Mouse (Mus musculus) monocyte, adult 5-6 weeks (primary cell): ENCODE data around the gene Rps27rt. TPM values are rescaled to one million over a fixed set of nuclear protein-coding genes. Genes with fewer than 3 reads are reported as not detected.
"Not testable (repeated sequence)": the region's sequence is repeated elsewhere in the genome, so short reads cannot be mapped to it uniquely, and the experiment has no call there.

Experiments used
- ATAC-seq: fragments of 153-309, 156-312 bp; replicated peaks from 2 replicates; pipeline ENCODE4 v1.8.0; 2017; ENCODE audit warnings: mild to moderate bottlenecking; ENCODE audit not compliant: low TSS enrichment, insufficient number of reproducible peaks, severe bottlenecking, poor library complexity, low FRiP score
- total RNA-seq: library from RNA; stranded (forward); fragments of 200-1000, 200-491, 200-594 nt; gene quantifications from 3 replicates; pipeline ENCODE4 v1.2.3, GENCODE M21; 2017

Gene Rps27rt
- total RNA-seq, 1 experiment from 2014 or later: 257 TPM

DNA sequence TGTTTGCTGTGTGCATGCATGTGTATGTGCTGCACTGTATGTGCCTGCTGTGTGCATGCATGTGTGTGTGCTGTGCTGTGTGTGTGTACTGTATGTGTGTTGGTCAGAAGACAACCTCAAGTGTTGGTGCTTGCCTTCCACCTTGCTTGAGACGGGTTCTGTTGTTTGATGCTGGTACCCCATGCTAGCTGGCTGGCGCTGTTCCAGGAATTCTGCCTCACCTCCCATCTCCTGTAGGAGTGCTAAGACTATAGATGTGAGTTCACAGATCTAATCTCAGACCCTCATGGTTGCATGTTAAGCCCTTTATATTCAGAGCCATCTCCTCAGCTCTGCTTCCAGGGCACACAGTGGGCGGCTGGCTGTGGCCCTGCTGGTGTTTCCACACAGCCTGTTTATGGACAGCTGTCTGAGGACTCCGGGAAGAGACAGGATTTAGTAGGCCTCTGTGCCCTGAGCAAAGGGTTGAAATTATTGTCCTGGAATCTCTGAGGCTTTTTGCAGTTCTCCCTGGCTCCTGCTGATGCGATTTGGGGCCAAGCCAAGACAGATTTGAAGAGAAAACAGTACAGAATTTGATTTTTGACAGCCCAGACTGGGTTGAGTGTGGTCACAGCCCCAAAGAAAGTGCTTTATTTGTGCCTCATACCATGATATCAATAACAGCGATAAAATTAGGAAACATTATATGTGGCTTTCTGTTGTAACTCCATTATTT is 6.2 kb upstream of the Rps27rt start:
- ATAC-seq: no peak

DNA sequence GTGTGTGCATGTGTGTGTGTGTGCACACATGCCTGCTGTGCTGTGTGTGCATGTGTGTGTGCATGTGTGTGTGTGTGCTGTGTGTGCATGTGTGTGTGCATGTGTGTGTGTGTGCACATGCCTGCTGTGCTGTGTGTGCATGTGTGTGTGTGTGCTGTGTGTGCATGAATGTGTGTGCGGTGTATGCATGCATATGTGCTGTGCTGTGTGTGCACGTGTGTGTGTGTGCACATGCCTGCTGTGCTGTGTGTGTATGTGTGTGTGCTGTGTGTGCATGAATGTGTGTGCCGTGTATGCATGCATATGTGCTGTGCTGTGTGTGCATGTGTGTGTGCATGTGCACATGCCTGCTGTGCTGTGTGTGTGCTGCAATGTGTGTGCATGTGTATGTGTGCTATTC is 5.5 kb upstream of the Rps27rt start:
- no peak for ATAC-seq

DNA sequence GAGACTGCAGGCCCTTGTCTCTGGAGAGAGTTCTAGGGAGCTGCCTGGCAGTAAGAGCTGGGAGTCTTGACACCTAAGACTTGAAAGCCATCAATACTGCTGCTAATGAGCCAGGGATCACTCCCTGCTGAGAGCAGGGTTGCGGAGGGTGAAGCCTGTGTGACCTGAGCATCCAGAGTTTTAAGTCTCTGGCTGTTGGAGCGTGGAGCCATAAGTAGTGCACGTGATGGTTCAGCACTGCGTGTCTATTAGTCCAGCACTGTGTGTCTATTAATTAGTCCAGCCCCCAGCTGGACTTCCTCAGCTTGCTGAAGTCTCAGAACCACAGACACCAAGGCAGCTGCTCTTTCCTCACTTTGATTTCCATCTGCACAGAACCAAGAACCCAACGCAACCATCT is 3.8 kb upstream of the Rps27rt start:
- no peak for ATAC-seq

GRCm38 (mm10) chr9:114985741-114986140 is 3.2 kb upstream of the Rps27rt start:
- no peak for ATAC-seq

GRCm38 (mm10) chr9:114979969-114980368 is 2.6 kb downstream of the Rps27rt start:
- no peak for ATAC-seq

GRCm38 (mm10) chr9:114978281-114979111 is 4.0 kb downstream of the Rps27rt start, which contains the start of gene Osbpl10:
Gene Osbpl10, plus strand, starts transcription at chr9:114978569.
- no peak for ATAC-seq

DNA sequence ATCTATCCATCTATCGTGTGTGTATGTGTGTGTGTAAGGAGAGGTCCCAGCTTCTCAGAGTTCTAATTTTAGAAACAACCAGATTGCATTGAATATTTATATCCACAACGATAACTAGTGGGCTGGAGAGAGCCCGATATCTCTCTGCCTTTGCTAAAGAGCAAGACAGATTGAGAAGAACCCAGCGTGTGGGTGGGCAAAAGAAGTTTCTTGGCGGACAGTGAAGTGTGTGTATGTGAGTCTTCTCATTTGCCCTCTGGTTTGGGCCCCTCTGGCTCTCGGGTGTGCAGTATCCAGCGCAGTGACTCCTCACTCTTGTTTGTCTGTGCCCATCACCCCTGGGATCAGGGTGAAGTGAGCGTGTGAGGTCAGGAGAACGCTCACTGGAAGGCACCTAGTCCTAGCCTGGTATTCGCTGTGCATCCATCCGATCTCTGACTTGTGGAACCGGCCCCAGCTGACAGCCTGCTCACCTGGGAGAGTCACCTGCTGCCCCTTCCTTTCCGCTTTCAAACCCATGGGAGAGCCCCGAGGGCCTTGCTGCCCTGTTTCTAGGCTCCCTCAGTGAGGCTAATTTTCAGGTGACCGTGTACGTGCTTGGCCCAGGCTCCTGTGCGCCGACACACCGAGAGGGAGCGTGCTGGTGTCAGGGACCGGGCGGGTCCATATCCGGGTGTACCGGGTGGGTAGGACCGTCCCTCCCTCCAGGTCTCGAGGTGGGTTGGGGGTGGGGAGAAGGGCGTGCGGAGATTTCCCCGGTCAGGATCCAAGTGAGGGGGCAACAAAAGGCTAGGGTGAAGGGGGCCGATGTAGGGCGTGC is 4.9 kb downstream of the Rps27rt start:
- no peak for ATAC-seq

GRCm38 (mm10) chr9:114966286-114966685 is 16.3 kb downstream of the Rps27rt start:
- not testable (repeated sequence) for ATAC-seq

DNA sequence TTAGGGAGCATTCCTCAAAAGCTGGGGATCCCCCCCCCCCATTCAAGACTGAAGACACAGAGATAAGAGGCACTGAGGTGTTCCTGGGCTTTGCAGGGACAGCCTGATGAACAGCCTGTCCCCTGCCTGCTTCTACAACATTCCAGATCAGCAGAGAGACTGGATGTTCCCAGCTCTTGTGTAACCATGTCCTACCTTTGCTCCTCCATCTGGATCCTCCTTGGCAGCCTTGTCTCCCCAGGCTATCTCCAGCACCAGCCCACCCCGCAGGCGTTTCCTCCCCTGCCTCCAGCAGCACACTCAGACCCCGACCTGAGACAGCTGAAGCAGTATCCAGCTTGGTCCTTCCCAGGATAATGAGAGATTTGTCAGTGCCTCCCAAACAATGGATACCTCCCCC is 18.4 kb downstream of the Rps27rt start:
- no peak for ATAC-seq

- no peak for ATAC-seq
These were observed 21.7 kb downstream of the Rps27rt start for GRCm38 (mm10) chr9:114960844-114961243.

DNA sequence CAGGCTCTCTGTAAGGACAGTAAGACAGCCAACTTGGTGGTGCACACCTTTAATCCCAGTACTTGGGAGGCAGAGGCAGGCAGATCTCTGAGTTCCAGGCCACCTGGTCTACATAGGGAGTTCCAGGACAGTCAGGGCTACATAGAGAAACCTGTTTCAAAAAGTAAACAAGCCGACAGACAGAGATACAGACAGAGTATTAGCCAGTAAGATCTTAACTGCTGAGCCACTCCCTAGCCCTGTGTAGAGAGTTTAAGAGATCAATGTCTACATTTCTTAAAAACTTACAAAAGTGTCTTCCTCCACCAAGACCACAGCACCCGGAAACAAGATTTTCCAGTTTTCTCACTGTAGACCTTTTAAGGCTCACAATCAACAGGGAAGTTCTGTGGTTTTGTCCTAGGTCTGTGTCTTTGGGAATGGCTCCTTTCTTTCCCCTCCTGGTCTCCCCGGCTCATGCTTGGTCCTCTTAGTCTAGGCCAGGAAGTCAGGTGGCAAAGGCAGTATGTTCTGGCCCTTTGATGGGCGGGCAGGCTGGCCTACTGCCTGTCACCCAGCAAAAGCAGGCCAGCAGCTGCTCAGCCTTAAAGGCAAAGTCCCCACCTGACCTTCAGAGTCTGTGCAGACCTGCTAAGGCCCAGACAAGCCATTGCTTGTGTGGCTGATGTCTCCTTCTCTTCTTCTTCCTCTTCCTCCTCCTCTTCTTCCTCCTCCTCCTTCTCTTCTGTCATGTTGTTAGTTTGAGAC is 22.3 kb downstream of the Rps27rt start:
- no peak for ATAC-seq

- ATAC-seq: 0 out of 2 replicates have a peak, but pooled peaks have one; percentile 44
These were observed 25.6 kb downstream of the Rps27rt start for GRCm38 (mm10) chr9:114956945-114957344.

GRCm38 (mm10) chr9:114955340-114955739 is 27.2 kb downstream of the Rps27rt start:
- ATAC-seq: no peak

DNA sequence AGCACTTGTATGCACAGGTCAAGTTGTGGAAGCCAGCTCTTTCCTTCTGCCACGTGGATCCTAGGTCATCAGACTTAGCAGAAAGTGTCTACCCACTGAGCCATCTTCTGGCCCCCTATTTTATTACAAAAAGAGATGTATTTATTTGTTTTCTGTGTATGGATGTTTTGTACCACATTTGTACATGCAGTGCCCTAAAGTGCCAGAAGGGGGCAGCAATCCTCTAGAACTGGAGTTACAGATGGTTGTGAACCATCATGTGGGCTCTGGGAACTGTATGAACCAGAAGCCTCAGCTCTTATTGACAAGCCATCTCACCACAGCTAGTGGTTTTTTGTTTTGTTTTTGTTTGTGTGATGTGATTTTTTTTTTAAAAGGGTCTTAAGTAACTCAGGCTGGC is 29.7 kb downstream of the Rps27rt start:
- no peak for ATAC-seq

GRCm38 (mm10) chr9:114948395-114948794 is 34.1 kb downstream of the Rps27rt start:
- no peak; the same call in 1 of the 2 replicates for ATAC-seq

DNA sequence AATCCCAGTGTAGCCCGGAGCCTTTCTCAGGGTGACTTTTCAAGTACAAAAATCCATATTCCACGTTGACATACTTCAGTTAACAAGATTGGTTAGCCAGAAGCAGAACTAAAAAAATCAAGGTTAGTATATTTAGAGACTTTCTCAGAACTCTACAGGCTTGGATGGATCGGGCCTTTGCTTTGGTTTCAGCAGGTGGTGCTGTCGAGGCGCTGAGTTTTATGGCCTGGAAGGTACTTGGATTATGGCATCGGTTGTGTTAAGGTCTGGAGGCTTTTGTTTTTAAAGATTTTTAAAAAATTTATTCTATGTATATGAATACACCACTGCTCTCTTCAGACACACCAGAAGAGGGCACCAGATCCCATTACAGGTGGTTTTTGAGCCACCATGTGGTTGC is 37.0 kb downstream of the Rps27rt start:
- no peak for ATAC-seq

DNA sequence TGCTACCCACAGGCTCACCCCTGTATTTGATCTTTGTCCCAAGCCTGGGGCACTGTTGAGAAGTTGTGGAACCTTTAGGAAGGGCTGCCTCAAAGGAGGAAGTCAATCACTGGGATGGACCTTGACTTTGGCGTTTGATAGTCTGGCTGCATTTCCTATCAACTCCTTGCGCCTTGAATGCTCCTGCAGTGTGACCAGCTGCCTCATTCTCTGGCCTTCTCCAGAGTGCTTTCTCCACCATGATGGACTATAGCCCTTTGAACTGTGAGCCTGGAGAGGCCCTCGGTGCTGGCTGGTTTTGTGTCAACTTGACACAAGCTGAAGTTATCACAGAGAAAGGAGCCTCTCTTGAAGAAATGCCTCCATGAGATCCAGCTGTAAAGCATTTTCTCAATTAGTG is 37.9 kb downstream of the Rps27rt start:
- ATAC-seq: no peak

DNA sequence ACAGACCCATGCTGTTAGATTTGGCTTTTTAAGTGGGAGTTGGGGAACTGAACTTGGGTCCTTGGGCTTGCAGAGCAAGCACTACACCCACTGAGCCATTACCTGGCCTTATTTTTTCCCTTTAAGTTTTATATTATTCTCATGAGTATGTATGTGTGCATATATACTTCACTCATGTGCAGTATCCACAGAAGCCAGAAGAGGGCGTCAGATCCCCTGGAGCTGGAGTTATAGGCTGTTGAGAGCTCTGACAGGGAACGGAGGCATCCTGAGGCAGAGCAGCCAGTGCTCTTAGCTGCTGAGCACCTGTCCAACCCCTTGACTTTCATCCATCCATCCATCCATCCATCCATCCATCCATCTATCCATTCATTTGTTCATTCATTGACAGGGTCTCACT is 45.9 kb downstream of the Rps27rt start:
- ATAC-seq: no peak
